Mouse (Mus musculus) heart, embryonic 15.5 days (tissue): Measurements from ENCODE around the gene Gba. TPM values are rescaled to one million over a fixed set of nuclear protein-coding genes. Genes with fewer than 3 reads are reported as not detected.

Source experiments
- ATAC-seq: fragments of 200-750 bp; cut with Nextera tagmentation; replicated peaks from 2 replicates; pipeline ENCODE4 v1.8.0; 2017; ENCODE audit warnings: low read depth, moderate TSS enrichment; ENCODE audit not compliant: insufficient number of reproducible peaks, insufficient read depth, low FRiP score
- H3K27ac ChIP-seq: fragments of 300-500 bp; sonication (generic); 2 replicates; pipeline ENCODE4 v1.5.1; 2015; ENCODE audit warnings: mild to moderate bottlenecking, inconsistent platforms
- H3K27me3 ChIP-seq: fragments of 300-500 bp; sonication (generic); 2 replicates; pipeline ENCODE4 v1.6.1; 2015; ENCODE audit warnings: inconsistent platforms
- H3K36me3 ChIP-seq: fragments of 300-500 bp; sonication (generic); 2 replicates; pipeline ENCODE4 v1.6.1; 2015; ENCODE audit warnings: mild to moderate bottlenecking, inconsistent platforms
- H3K4me1 ChIP-seq: fragments of 300-500 bp; sonication (generic); replicated peaks from 2 replicates; pipeline ENCODE4 v1.6.1; 2015; ENCODE audit warnings: inconsistent platforms
- H3K4me2 ChIP-seq: fragments of 300-500 bp; sonication (generic); 2 replicates; pipeline ENCODE4 v1.6.1; 2015; ENCODE audit warnings: inconsistent platforms, mild to moderate bottlenecking, moderate library complexity
- H3K4me3 ChIP-seq: fragments of 300-500 bp; sonication (generic); 2 replicates; pipeline ENCODE4 v1.5.1; 2015; ENCODE audit warnings: mild to moderate bottlenecking, inconsistent platforms
- H3K9ac ChIP-seq: fragments of 300-500 bp; sonication (generic); 2 replicates; pipeline ENCODE4 v1.6.1; 2015; ENCODE audit warnings: mild to moderate bottlenecking, inconsistent platforms
- H3K9me3 ChIP-seq: fragments of 300-500 bp; sonication (generic); replicated peaks from 2 replicates; pipeline ENCODE4 v1.6.1; 2016; ENCODE audit warnings: inconsistent platforms
- WGBS: fragments of 180-500 bp; shearing (Covaris S2); methylation state at CpG from one replicate; pipeline ENCODE4 v1.1.7; 2015; ENCODE audit warnings: mixed read lengths; 5-methylcytosine and 5-hydroxymethylcytosine counted together
- polyA plus RNA-seq: library from polyadenylated mRNA; unstranded; fragments of >200 nt; fragmentation: Nextera tagmentation; extraction: Ambion mirVana; gene quantifications from 2 replicates; pipeline ENCODE4 v1.2.1, GENCODE M21; 2015

Gba gene
- polyA plus RNA-seq, 1 experiment from 2014 or later, result 27.3 TPM

DNA sequence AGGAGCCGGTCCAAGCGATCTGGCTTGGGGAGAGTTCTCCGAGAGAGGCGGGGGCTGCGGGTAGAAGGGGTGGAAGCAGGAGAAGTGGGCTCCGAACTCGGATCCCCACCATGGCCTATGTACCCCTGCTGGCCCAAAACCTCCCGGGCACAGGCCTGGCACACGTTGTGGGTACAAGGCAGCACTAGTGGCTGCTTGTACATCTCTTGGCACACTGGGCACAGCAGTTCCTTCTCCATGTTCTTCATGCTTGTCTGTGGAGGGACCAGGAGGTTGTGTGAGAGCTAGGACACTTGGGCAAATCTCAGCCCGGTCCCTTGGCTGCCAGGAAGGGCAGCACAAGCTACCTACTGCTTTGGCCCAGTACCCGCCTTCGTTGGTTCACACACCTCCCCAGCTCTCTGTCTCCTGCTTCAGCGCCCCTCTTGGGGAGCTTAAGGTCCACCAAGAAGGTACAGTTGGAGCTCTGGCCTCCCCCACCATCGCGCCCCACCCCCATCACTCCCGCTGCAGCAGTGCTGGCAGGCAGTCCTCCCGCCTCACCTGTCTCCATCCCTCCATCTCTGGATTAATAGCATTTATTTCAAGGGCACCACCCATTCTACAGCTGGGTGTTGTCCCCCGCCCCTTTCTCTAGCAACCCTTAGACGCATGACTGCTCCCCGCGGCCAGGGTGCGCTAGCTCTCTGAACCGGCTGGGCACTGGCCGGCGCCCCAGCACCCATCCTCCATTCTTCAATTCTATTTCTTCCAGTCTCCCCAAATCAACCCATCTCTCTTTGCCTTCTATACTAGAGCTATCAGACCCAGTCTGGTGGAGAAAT lies 41.6 kb downstream of the Gba start:
- peak overlapping the region; percentile 29; the same call in 1 of the 2 replicates for H3K27ac ChIP-seq
- no peaks in the 10 kb centered on the region for H3K36me3 ChIP-seq
- peak overlapping the region; percentile 82 for H3K4me2 ChIP-seq
- peaks cover 20% of the 10 kb centered on the region for H3K27me3 ChIP-seq
- peak overlapping the region; percentile 90 for H3K4me3 ChIP-seq
- H3K9me3 ChIP-seq, result no peaks in the 10 kb centered on the region
- ATAC-seq, result 0 out of 2 replicates have a peak, but pooled peaks have one; percentile 9
- 14% methylated on average over 25 of the region's 25 CpGs for WGBS
- H3K9ac ChIP-seq, result peak overlapping the region; percentile 32; the same call in 1 of the 2 replicates
- peaks cover 40% of the 10 kb centered on the region for H3K4me1 ChIP-seq

DNA sequence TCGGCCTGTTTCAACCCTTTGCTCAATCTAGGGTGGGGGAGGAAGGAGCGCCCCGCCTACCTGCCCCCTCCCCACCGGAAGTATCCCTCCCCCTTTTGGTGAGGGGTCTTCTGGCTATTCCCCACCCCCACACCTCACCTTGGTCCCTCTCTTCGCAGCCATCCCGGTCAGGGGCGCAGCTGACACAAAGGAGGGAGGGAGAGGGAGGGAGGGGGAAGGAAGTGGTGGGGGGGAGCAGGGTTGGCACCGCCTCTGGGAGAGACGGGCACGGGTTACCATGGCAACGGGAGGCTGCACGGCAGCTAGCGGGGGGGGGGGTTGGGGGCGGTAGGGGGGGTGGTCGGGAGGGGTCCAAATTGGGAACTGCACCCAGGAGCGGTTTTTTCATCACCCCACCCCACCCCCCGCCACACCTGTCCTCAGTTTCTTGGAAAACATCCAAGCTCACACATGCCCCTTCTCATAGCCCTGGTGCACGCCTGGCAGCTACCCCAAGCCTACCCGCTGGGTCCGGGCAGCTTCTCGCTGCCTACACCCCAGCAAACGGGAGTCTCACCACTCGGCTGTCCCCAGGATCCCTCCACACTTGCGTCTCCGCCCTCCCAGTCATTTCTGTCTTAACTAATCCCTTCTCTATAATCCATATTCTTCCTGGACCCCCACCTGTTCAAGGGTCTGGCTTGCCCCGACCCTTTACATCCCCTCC lies 42.4 kb downstream of the Gba start:
- Histone ChIP-seq H3K27me3 (peaks cover 20% of the 10 kb centered on the region), H3K9me3 (no peaks in the 10 kb centered on the region), H3K27ac (peak overlapping the region; percentile 29; the same call in 1 of the 2 replicates), H3K36me3 (no peaks in the 10 kb centered on the region), H3K4me1 (peaks cover 40% of the 10 kb centered on the region), H3K4me3 (peak overlapping the region; percentile 90), H3K9ac (peak overlapping the region; percentile 32; the same call in 1 of the 2 replicates), H3K4me2 (peak overlapping the region; percentile 82)
- WGBS, result 0% methylated on average over 23 of the region's 26 CpGs
- no peak for ATAC-seq

DNA sequence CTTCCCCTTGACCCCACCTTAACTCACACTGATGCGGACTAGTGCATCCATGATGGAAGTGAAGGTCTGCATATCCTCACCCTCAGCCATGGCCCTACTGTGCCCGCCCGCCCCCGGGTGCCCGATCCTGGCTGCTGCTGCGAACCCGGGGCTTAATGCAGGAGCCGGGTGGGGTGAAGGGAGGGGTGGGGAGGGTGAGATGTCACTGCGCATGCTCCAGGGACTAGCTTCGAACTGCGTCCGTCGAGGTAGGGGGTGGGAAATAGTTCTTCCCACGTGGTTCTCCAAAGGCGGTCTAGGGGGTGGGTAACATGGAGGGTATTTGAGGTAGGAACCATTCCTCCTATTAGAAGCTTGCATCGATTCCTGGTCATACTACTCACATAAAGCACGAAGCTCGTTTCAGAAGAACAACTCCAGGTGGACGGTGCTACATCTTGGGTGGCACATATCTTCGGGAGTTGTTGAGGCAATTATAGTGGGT lies 43.0 kb downstream of the Gba start, which contains the start of gene Krtcap2:
Gene Krtcap2, plus strand, starts transcription at position 279 of the 484 bp plus-strand sequence.
- no peaks in the 10 kb centered on the region for H3K36me3 ChIP-seq
- H3K27ac ChIP-seq, result peak within 1 kb of the TSS; percentile 84
- ATAC-seq, result peak; percentile 9; the same call in 1 of the 2 replicates
- peak within 1 kb of the TSS; percentile 82 for H3K4me2 ChIP-seq
- 5% methylated on average over 20 of the region's 20 CpGs for WGBS
- H3K9ac ChIP-seq, result peak within 1 kb of the TSS; percentile 84
- H3K4me3 ChIP-seq, result peak within 1 kb of the TSS; percentile 90
- H3K27me3 ChIP-seq, result peaks cover 20% of the 10 kb centered on the region
- no peaks in the 10 kb centered on the region for H3K9me3 ChIP-seq
- peaks cover 43% of the 10 kb centered on the region for H3K4me1 ChIP-seq

DNA sequence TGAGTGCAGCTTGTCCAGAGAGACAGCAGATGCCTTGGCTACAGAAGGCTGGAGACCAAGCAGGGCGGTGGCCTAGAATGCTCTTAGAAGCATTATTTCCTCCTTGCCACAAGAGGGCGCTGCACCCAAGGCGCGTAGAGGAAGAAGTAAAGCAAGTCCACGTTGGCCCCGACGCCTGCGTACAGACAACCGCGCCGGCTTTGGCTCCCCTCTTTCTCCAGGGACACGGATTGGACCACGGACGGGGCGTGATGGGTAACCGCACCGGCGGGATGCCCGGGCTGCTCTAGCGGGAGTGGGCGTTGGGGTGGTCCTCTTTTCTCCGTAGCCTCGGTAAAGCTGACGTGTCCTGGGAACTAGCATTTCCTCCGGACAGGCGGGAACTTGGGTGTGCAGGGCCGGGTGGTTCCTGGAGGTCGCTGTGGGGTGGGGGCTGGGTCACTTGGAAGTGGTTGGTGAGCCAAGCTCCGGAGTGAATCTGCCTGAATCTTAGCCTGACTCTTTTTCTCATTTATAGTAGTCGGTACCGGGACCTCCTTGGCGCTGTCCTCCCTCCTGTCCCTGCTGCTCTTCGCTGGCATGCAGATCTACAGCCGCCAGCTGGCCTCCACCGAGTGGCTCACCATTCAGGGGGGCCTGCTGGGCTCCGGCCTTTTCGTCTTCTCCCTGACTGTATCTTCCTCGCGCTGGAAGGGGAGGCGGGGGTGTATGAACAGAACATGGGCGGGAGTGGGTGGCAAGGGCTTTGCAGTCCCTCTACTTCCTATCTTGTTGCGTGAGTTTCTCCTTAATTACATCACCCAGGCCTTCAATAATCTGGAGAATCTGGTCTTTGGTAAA lies 43.8 kb downstream of the Gba start, which contains the start of gene Trim46:
Gene Trim46, minus strand, starts transcription at position 49 of the 840 bp plus-strand sequence.
- ATAC-seq, result peak; percentile 72
- WGBS, result under 1% methylated on average over 42 of the region's 42 CpGs
- Histone ChIP-seq H3K9me3 (no peaks in the 10 kb centered on the region), H3K27me3 (peaks cover 20% of the 10 kb centered on the region), H3K36me3 (no peaks in the 10 kb centered on the region), H3K4me3 (peak within 1 kb of the TSS; percentile 90), H3K4me1 (peaks cover 50% of the 10 kb centered on the region), H3K9ac (peak within 1 kb of the TSS; percentile 84), H3K4me2 (peak within 1 kb of the TSS; percentile 82), H3K27ac (peak within 1 kb of the TSS; percentile 84)

DNA sequence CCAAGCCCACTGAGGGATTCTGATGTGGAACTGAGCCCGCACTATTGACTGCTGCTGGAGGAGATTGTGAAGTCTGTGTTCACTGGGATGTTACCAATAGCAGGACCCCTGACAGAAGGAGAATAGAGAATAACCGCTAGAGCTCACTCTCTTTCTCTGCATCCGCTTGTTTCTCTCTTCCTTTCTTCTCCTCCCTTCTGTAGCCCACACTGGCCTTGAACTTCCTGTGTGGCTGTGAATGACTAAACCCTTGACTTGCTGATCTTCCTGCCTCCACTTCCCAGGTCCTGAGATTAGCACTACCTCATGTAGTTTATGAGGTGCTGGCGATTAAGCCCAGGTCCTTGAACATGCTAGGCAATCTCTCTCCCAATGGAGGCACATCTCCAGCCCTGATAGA lies 44.7 kb downstream of the Gba start:
- Histone ChIP-seq H3K4me1 (peaks cover 59% of the 10 kb centered on the region), H3K4me2 (peak overlapping the region; percentile 82), H3K9me3 (no peaks in the 10 kb centered on the region), H3K27me3 (peaks cover 24% of the 10 kb centered on the region), H3K36me3 (no peaks in the 10 kb centered on the region), H3K27ac (no peak overlapping the region), H3K4me3 (peak overlapping the region; percentile 90), H3K9ac (peak overlapping the region; percentile 84; the same call in 1 of the 2 replicates)
- ATAC-seq, result no peak
- 74% methylated on average over 4 of the region's 4 CpGs for WGBS

DNA sequence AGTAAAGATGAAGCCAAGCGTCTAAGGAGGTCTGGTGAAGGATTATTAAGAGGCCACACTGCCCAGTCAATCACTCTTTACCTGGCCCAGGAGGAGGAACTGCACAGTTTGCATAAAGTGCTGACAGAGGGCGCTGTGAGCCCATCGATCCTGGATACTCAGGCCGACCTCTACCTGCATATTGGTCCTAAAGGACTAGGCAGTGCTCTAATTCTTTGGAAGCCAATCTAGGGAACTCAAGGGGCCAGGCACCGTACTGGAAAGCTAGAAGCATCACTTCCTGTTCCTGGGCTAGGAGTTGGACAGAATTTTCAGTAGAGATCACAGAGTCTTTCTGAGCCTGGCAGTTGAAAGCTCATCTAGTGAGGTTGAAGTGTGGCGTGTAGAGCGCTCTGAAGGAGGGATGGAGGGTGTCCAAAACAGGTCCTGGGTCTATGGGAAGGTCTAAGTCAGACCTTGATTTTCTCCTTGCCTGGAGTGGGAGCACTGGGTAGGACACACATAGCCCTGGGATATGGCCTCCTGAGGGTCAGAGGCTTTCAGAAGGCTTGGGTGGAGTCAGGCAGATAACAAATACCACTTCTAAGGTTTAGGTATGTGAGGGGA lies 47.8 kb downstream of the Gba start:
- Histone ChIP-seq H3K4me2 (no peak overlapping the region), H3K9me3 (no peaks in the 10 kb centered on the region), H3K4me1 (peaks cover 37% of the 10 kb centered on the region), H3K4me3 (no peak overlapping the region), H3K27me3 (0 out of 2 replicates have a peak, but pooled peaks cover 6% of the 10 kb centered on the region), H3K9ac (no peak overlapping the region), H3K36me3 (no peaks in the 10 kb centered on the region), H3K27ac (peak overlapping the region; percentile 50)
- no peak for ATAC-seq
- 18% methylated on average over 7 of the region's 7 CpGs for WGBS

DNA sequence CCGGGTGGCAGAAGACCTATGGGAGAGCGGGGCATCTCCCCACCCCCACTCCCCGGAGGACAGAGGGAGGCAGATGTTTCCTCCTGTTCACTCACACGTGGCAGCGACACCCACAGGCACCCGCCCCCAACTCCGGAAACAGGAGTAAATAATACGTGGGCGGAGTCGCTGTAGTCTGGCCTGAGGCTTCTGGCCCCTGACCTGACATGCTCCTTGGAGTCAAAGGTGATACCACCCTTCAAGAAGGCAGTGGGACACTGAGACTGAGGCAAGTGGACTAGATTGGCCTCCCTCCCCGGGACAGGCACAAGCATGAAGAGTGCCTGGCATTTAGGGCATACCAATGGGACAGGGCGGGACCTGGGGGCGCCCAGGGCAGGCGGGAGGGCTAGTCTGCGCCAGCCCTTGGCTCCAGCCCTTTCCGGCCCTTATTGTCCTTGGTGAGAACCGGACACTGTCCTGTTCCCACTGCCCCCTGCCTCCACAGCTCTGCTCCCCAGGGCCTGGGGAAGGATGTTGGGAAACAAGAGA lies 48.7 kb downstream of the Gba start:
- 10% methylated on average over 17 of the region's 17 CpGs for WGBS

DNA sequence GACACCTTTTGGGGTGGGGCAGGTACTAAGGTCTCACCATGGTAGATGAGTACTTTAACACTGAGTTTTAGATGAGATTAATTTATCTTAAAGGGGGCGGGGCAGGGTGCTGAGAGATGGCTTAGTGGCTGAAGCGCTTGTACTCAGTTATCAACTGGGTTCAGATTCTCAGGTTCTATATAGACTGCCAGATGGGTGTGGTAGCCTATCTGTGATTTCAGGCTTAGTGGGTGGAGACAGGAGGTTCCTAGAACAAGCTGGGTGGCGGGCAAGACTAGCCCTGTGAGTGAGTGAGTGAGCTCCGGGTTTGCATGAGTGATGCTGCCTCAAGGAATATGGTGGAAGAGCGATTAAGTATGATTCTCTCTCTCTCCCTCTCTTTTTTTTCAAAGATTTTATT lies 52.3 kb downstream of the Gba start:
- no peak overlapping the region for H3K9ac ChIP-seq
- ATAC-seq, result no peak
- 0 out of 2 replicates have a peak, but pooled peaks cover 6% of the 10 kb centered on the region for H3K27me3 ChIP-seq
- no peak overlapping the region for H3K4me3 ChIP-seq
- no peak overlapping the region for H3K27ac ChIP-seq
- no peaks in the 10 kb centered on the region for H3K9me3 ChIP-seq
- H3K4me1 ChIP-seq, result peaks cover 20% of the 10 kb centered on the region
- WGBS, result 81% methylated on average over 5 of the region's 5 CpGs
- no peaks in the 10 kb centered on the region for H3K36me3 ChIP-seq
- H3K4me2 ChIP-seq, result no peak overlapping the region

More for the DNA sequence above, 48.7 kb downstream of the Gba start:
- Histone ChIP-seq H3K27me3 (0 out of 2 replicates have a peak, but pooled peaks cover 6% of the 10 kb centered on the region), H3K36me3 (no peaks in the 10 kb centered on the region), H3K9me3 (no peaks in the 10 kb centered on the region), H3K27ac (peak overlapping the region; percentile 50), H3K9ac (no peak overlapping the region), H3K4me3 (peak overlapping the region; percentile 10; the same call in 1 of the 2 replicates), H3K4me2 (peak overlapping the region; percentile 38), H3K4me1 (peaks cover 30% of the 10 kb centered on the region)
- peak; percentile 51; the same call in 1 of the 2 replicates for ATAC-seq

DNA sequence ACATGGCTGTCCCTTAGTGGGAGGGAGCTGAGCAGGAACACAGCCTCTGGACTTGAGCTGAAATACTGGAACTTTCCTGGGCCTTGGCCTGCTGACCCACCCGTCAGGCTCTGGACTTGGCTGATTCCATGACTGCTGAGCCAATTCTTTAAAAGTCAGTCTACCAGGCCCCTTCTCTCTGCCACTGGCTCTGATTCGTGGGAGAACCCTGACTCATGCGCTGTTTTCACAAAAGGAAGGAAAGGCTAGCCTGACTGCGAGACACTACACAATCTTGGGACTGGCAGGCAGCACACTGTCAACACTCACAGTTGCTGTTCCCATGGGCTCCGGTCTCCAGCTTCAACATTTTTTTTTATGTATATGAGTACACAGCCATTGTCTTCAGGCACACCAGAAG lies 53.4 kb downstream of the Gba start:
- Histone ChIP-seq H3K27ac (0 out of 2 replicates have a peak overlapping the region, but pooled peaks have one; percentile 11), H3K4me3 (no peak overlapping the region), H3K36me3 (no peaks in the 10 kb centered on the region), H3K9ac (no peak overlapping the region), H3K9me3 (no peaks in the 10 kb centered on the region), H3K27me3 (0 out of 2 replicates have a peak, but pooled peaks cover 6% of the 10 kb centered on the region), H3K4me2 (no peak overlapping the region), H3K4me1 (peaks cover 12% of the 10 kb centered on the region)
- no peak for ATAC-seq
- WGBS, result 45% methylated on average over 5 of the region's 5 CpGs
